Mouse (Mus musculus) liver, embryonic 16.5 days (tissue): ENCODE results near the gene Rhot2. TPM values are rescaled to one million over a fixed set of nuclear protein-coding genes. Genes with fewer than 3 reads are reported as not detected.

ENCODE experiments used
- ATAC-seq: fragments of 200-750 bp; cut with Nextera tagmentation; 2 replicates; pipeline ENCODE4 v1.8.0; 2017; ENCODE audit warnings: low read depth, mild to moderate bottlenecking, moderate number of reproducible peaks, moderate library complexity
- H3K27ac ChIP-seq: fragments of 300-500 bp; sonication (generic); 2 replicates; pipeline ENCODE4 v1.5.1; 2014; ENCODE audit warnings: mild to moderate bottlenecking, low read length
- H3K27me3 ChIP-seq: fragments of 300-500 bp; sonication (generic); 2 replicates; pipeline ENCODE4 v1.6.1; 2014; ENCODE audit warnings: low read depth, low read length, mixed read lengths; ENCODE audit not compliant: control insufficient read depth, insufficient read depth
- H3K36me3 ChIP-seq: fragments of 300-500 bp; sonication (generic); 2 replicates; pipeline ENCODE4 v1.6.1; 2014; ENCODE audit warnings: mild to moderate bottlenecking; ENCODE audit not compliant: control insufficient read depth, insufficient read depth
- H3K4me1 ChIP-seq: fragments of 300-500 bp; sonication (generic); 2 replicates; pipeline ENCODE4 v1.6.1; 2014; ENCODE audit warnings: low read depth, low read length, mixed read lengths; ENCODE audit not compliant: control insufficient read depth
- H3K4me2 ChIP-seq: fragments of 300-500 bp; sonication (generic); 2 replicates; pipeline ENCODE4 v1.6.1; 2014; ENCODE audit warnings: low read depth, low read length, mixed read lengths
- H3K4me3 ChIP-seq: fragments of 300-500 bp; sonication (generic); 2 replicates; pipeline ENCODE4 v1.5.1; 2014; ENCODE audit warnings: low read depth, mild to moderate bottlenecking, low read length
- H3K9ac ChIP-seq: fragments of 300-500 bp; sonication (generic); 2 replicates; pipeline ENCODE4 v1.6.1; 2014; ENCODE audit warnings: low read depth, low read length
- H3K9me3 ChIP-seq: fragments of 300-500 bp; sonication (generic); replicated peaks from 2 replicates; pipeline ENCODE4 v1.6.1; 2016; ENCODE audit warnings: low read length; ENCODE audit not compliant: control insufficient read depth
- WGBS: fragments of 180-500 bp; shearing (Covaris S2); extraction: QIAGEN DNeasy Blood & Tissue Kit; methylation state at CpG from one replicate; pipeline ENCODE4 v1.1.7; 2014; ENCODE audit not compliant: insufficient replicate concordance; 5-methylcytosine and 5-hydroxymethylcytosine counted together
- polyA plus RNA-seq: library from polyadenylated mRNA; unstranded; fragments of >200 nt; fragmentation: Nextera tagmentation; extraction: Ambion mirVana; gene quantifications from 2 replicates; pipeline ENCODE4 v1.2.1, GENCODE M21; 2015

Gene Rhot2
- polyA plus RNA-seq, 1 experiment from 2014 or later, result 11.4 TPM

GRCm38 (mm10) chr17:25869498-25869897 lies 24.8 kb upstream of the Rhot2 start:
- Histone ChIP-seq H3K27ac (no peak overlapping the region), H3K9ac (no peak overlapping the region), H3K36me3 (no peaks in the 10 kb centered on the region), H3K4me2 (no peak overlapping the region), H3K4me1 (peaks cover 28% of the 10 kb centered on the region), H3K9me3 (no peaks in the 10 kb centered on the region), H3K4me3 (no peak overlapping the region), H3K27me3 (no peaks in the 10 kb centered on the region)
- no peak for ATAC-seq
- 83% methylated on average over 8 of the region's 8 CpGs for WGBS

DNA sequence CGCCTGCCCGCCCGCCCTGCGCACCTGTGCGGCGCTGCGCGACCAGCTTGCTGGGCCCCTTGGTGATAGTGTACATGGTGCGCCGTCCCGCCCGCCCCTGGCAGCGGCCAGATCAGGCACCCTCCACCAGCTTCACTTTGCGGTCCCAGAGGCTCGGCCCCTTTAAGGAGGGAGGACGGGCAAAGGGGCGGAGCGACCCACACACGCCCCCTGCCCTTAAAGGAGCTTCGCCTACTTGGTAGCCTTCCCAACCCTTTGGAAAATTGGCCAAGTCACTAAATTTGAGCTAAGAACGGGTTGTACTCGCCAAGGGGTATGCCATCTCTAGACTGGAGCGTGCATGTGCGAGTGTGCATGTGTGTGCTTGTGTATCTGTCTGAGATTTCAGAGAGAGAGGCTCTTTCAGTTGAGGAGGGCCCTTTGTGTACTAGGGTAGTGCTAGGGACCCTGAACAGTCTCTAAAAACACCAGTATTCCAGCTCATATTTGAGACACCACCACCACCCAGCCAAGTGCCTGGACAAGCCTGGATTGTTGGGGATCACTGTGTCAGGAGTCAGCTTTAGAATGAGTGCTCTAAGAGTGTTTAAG lies 24.0 kb upstream of the Rhot2 start, which contains the start of gene Mcrip2:
Gene Mcrip2, minus strand, starts transcription at position 164 of the 591 bp plus-strand sequence.
- H3K27ac ChIP-seq, result peak within 1 kb of the TSS; percentile 65
- H3K27me3 ChIP-seq, result no peaks in the 10 kb centered on the region
- no peaks in the 10 kb centered on the region for H3K36me3 ChIP-seq
- H3K9me3 ChIP-seq, result no peaks in the 10 kb centered on the region
- H3K4me3 ChIP-seq, result peak within 1 kb of the TSS; percentile 71
- peak; percentile 80 for ATAC-seq
- peak within 1 kb of the TSS; percentile 70 for H3K9ac ChIP-seq
- 0% methylated on average over 24 of the region's 24 CpGs for WGBS
- H3K4me1 ChIP-seq, result peaks cover 20% of the 10 kb centered on the region
- peak within 1 kb of the TSS; percentile 82 for H3K4me2 ChIP-seq

- H3K9ac ChIP-seq, result peak overlapping the region; percentile 70
- H3K9me3 ChIP-seq, result no peaks in the 10 kb centered on the region
- WGBS, result under 1% methylated on average over 42 of the region's 42 CpGs
- H3K4me2 ChIP-seq, result peak overlapping the region; percentile 82
- H3K4me3 ChIP-seq, result peak overlapping the region; percentile 71
- H3K27ac ChIP-seq, result peak overlapping the region; percentile 65
- peak; percentile 46 for ATAC-seq
- no peaks in the 10 kb centered on the region for H3K36me3 ChIP-seq
- H3K4me1 ChIP-seq, result peaks cover 20% of the 10 kb centered on the region
- no peaks in the 10 kb centered on the region for H3K27me3 ChIP-seq
These were observed 23.4 kb upstream of the Rhot2 start for GRCm38 (mm10) chr17:25867836-25868600.

DNA sequence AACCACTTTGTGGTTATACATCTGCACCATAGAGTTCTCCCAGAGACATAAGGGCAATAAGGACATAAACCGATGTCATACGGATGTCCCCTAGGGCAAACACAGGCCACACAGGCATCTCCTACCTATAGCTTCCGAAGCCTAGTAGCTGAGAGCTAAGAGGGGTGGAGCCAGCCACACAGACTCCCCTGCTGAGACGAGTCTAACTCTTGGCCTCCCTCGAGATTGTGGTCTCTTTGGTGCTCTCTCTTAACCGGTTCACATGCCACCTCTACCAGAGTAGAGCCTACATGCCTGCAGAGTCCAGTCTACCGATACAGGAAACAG lies 22.8 kb upstream of the Rhot2 start:
- ATAC-seq, result peak; percentile 31

DNA sequence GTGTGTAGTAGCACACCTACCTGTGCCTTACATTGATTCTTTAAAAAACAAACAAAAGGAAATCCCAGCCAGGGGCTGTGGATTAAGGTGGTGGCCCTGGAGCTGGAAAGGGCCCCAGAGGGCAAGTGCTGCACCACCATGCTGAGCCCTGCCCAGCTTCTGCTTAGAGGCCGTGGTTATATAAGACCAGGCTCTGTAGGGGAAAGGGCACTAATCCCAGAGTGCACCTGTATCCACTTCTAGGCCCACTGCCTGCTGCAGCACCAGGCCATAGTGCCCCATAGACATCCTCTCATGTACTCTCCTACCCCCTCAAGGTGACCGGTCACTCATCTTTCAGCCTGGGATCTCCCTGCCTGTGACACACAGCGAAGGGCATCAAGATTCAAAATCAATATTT lies 21.5 kb upstream of the Rhot2 start:
- Histone ChIP-seq H3K4me3 (no peak overlapping the region), H3K9ac (no peak overlapping the region), H3K4me2 (no peak overlapping the region), H3K27me3 (no peaks in the 10 kb centered on the region), H3K36me3 (no peaks in the 10 kb centered on the region), H3K9me3 (no peaks in the 10 kb centered on the region), H3K27ac (no peak overlapping the region), H3K4me1 (peaks cover 30% of the 10 kb centered on the region)
- no peak for ATAC-seq
- whole genome bisulfite sequencing, result 80% methylated on average over 3 of the region's 3 CpGs

More for the DNA sequence above, 22.8 kb upstream of the Rhot2 start:
- no peaks in the 10 kb centered on the region for H3K36me3 ChIP-seq
- no peaks in the 10 kb centered on the region for H3K27me3 ChIP-seq
- H3K4me1 ChIP-seq, result peaks cover 20% of the 10 kb centered on the region
- H3K9ac ChIP-seq, result peak overlapping the region; percentile 70
- H3K4me3 ChIP-seq, result peak overlapping the region; percentile 71
- no peaks in the 10 kb centered on the region for H3K9me3 ChIP-seq
- WGBS, result 5% methylated on average over 7 of the region's 7 CpGs
- peak overlapping the region; percentile 82 for H3K4me2 ChIP-seq
- peak overlapping the region; percentile 65 for H3K27ac ChIP-seq

DNA sequence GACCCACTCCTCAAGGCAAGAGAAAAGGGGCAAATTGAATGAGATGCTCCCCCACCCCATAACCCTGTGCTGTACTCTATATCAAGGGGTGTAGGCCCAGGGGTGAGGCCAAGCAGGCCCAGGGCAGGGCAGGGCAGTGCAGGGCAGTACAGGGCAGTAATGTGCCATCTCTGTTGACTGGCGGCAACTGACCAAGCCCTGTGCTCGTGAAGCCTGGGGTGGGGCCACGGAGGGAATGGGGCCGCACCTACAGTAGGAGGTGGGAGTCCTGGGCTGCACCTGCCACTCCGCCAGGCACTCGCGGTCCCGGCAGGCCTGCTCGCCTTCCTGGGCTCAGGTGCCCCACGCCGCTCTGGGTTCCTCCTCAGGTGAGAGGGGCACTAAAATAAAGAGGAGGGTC lies 20.6 kb upstream of the Rhot2 start:
- Histone ChIP-seq H3K9ac (no peak overlapping the region), H3K27me3 (no peaks in the 10 kb centered on the region), H3K4me1 (peaks cover 38% of the 10 kb centered on the region), H3K4me3 (no peak overlapping the region), H3K4me2 (no peak overlapping the region), H3K27ac (no peak overlapping the region), H3K9me3 (no peaks in the 10 kb centered on the region), H3K36me3 (no peaks in the 10 kb centered on the region)
- no peak for ATAC-seq
- WGBS, result 77% methylated on average over 11 of the region's 11 CpGs

DNA sequence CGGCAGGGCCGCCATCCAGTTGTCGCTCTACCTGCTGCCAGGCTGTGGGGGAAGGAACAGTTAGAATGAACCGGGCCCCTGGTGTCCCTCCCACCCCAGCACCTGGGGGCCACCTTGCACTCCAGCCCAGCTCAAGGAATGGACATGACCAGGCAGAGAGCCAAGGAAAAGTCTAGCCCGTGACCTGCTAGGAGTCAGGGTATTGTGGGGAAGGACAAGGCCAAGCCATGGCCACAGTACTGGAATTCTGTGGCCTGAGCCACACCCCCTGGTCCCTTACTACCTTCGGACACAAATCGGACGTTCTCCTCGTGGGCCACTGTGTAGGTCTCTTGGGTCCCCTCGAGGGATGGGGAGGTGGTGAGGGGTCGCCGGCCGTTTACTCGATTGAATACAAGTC lies 19.7 kb upstream of the Rhot2 start:
- no peak overlapping the region for H3K27ac ChIP-seq
- no peaks in the 10 kb centered on the region for H3K27me3 ChIP-seq
- H3K9ac ChIP-seq, result no peak overlapping the region
- ATAC-seq, result no peak
- 81% methylated on average over 14 of the region's 14 CpGs for WGBS
- H3K4me3 ChIP-seq, result no peak overlapping the region
- H3K9me3 ChIP-seq, result no peaks in the 10 kb centered on the region
- no peak overlapping the region for H3K4me2 ChIP-seq
- no peaks in the 10 kb centered on the region for H3K36me3 ChIP-seq
- peaks cover 43% of the 10 kb centered on the region for H3K4me1 ChIP-seq

DNA sequence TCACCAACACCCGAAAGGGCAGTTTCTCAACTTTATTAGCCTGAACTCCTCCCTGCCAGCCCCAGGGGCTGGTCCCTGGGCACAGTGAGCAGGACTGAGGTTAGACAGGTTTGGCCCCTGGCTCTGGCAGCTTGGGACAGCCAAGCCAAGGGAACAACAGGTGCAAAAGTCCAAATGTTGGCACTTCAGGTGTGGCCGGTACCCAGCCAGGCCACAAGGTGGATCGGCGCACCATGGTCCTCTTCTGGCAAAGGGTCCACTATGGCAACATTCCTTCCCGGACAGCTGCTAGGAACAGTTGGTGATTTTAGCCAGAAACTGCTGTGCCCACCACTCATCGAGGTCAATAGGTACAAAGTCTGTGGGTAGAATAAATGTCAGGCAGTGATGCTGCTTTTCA lies 19.0 kb upstream of the Rhot2 start:
- no peaks in the 10 kb centered on the region for H3K9me3 ChIP-seq
- H3K36me3 ChIP-seq, result no peaks in the 10 kb centered on the region
- ATAC-seq, result no peak
- no peak overlapping the region for H3K9ac ChIP-seq
- H3K4me3 ChIP-seq, result no peak overlapping the region
- H3K4me1 ChIP-seq, result peaks cover 39% of the 10 kb centered on the region
- H3K27ac ChIP-seq, result no peak overlapping the region
- H3K27me3 ChIP-seq, result no peaks in the 10 kb centered on the region
- H3K4me2 ChIP-seq, result no peak overlapping the region
- WGBS, result 85% methylated on average over 6 of the region's 6 CpGs
